Mouse (Mus musculus) cerebellum, postnatal 4 days (tissue): ENCODE data around the gene Ppm1n.

Experiments used
- DNase-seq, 2 experiments: peaks; one replicate each; pipeline ENCODE4 v3.0.0; 2022; ENCODE audit warnings: low spot score in 2 of 2, mixed read lengths in 1 of 2

The Ppm1n gene

DNA sequence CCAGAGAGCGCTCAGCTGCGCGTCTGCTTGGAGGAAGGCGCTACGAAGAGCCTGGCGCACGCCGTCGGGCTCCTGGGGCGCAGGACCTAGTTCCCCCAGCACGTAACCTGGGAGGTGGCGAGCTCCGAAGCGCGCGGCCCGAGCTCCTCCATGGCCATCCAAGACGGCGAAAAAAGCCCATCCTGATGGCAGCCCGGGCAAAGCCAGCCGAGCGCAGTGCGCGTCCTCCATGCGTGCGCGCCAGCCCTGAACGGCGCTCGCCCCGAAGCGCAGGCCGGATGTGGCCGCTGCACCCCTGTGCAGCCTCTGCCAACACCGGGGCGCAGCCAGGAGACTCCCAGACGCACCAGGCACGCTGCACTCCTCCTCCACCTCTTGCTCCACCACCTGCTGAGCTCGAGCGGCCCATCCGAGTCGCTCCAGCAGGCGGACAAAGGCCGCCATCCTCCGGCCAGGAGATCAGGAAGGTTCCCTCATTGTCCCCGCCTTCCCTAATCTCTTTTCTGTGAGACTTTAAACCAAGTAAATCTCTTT is at the start of gene Ppm1n:
TSS of gene Ppm1n (minus strand) at position 484 of the 534 bp plus-strand sequence.
- DNase-seq: no peak

DNA sequence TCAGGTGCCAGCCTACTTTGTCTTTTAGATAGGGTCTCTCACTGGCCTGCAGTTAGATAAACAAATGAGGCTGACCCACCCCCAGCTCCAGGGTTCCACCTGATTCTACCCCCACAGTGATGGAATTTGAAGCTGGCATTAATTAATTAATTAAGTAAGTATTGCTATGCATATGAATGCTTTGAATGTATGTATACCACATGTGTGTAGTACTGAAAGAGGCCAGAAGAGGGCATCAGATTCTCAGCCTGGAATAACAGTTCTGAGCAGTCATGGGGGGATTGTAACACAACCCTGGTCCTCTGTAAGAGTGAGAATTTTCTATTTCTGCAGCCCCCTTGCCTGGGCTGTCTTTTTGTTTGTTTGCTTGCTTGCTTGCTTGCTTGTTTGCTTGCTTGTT is 48.6 kb upstream of the Ppm1n start:
- DNase-seq: no peak

DNA sequence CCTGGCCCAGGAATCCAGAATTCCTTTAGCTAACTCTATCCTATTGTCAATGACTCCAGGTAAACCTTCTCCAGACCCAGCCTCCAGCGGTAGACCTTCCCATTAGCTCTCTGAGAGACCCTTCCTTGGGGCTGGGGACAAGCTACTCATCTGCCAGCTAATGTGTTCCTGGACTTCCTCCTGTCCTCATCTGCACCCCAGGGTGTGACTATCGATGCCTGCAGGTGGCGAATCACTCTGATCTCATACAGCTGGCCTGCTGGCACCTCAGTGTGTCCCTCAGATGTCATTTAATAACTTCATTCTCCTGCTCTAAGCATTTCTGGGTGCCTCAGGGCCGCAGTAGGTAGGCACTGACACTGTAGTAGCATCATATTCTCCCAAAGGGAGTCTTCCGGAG is 47.9 kb upstream of the Ppm1n start:
- DNase-seq: no peak

DNA sequence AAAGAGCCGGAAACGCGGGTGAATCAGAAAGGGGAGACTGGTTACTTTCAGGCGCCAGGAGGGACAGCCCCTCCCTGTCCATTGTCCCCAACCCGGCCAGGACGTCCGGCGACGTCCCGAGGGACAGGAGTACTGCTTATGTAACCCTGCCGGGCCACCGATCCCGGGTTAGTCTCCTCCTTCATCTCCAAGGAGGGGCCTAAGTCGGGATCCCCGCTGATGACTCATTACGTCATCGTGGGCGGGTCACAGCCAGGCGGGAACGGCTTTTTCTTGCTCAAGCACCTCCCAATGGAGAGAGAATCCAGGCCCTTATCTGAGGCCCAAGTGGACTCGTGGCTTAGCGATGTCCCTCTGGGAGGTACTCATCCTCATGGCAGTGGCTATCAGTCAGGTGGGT is 47.3 kb upstream of the Ppm1n start:
- peak in 1 of 2 experiments; percentile 64 for DNase-seq

DNA sequence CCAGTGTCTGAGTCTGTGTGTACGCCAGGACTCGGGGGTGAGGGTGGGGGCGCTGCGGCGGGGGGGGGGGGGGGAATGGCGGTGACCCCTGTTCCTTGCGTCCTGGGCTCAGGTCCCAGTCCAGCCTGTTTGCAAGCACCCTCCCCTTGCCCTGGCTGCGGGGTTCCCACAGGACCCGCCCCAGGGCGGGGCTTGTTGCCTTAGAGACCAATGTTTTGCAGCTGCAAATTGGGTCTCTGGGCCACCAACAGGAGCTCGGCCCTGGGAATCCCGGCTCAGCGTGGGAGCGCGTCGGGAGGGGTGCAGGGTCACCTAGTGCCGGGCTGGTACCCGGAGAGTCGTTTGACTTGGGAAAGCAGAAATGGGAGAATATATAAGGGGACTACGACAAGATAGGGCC is 46.5 kb upstream of the Ppm1n start:
- DNase-seq: peak in 1 of 2 experiments; percentile 50

DNA sequence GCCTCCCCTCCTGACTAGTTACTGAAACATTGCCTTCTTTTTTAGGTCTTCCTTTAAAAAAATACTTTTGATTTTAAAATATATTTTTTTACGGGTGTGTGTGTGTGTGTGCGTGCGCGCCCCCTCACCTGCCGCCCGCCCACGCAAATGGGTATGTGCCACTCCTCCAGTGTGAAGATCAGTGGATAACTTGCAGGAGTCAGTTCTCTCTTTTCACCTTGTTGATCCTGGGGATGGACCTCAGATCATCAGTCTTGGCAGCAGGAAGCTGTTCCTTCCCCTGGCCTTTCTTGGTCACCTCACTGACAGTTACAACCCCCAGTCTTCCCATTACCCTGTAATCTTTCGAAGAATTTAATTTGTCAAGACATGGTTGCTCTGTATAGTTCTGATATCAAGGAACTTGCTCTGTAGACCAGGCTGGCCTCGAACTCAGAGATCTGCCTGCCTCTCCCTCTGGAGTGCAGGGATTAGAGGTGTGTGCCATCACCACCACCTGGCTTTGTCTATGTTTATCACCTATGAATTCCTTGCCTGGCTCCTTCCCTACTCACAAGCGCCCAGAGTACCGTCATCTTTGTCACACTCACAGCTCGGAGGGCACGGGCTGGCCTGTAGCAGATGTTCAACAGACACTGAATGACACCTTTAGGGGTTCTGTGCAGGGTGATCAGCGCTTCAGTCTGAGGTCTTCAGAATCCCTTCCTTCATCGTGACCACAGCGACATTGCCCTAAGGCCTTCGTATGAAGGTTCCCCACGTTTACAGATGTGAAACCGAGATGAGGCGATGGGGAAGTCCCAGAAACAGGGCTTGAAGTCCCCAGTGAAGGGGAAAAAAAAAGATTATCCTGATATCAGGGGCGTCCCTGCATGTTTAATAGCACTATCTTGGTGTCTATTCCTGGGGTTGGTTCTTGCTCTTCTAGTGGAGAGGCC is 45.7 kb upstream of the Ppm1n start:
- DNase-seq: no peak

DNA sequence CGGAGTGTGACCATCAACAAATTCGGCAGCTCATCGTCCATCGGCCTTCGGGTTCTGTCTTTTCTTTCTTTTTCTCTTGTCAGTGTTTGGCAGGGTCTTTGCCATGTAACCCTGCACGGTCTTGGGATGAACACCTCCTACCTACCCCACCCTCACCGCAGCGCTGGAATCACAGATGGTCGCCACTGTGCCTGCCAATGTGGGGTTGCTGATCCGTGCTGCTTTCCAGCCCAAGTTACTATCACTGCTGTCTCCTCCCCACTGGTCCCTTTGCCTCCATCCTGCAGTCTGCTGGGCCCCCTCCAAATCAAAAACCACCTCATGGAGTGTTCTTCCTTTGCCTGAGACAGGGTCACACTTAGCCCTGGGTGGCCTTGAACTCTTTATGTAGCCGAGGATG is 44.4 kb upstream of the Ppm1n start:
- DNase-seq: no peak

DNA sequence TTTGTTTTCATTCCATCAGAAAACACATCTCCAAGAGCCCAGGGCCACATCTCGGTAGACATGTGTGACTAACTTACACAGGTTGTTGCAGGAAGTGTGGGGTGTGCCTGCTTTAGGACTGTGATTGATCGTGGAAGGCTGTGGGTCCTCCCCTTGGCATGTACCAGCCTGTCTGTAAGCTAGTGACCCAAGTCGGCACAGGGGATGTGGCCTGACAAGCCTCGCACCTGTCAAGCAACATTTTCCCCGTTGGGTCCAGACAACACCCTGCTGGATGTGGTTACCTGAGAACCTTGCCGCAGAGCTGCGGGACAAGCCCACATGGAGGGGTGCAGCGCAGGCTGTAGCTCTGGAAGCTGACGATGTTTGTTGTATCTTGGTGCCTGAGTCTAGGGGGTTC is 42.6 kb upstream of the Ppm1n start:
- no peak for DNase-seq

DNA sequence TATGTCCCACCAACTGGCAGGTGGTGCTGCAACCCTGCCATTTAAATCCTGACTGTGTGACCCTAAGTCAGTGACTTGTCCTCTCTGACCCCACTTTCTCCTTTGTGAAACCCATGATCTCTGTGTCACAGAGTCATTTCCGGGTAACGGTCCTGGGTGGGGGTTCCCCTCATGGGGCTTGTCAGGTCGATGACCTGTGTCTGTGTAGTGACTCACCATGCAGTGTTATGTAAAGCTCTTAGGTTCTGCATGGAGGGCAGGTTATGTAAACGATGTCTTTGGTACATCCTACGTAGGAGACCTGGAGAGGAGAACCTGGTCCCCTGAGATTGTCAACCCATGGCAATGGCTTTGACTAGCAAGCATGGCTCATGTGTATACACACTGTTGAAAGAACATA is 41.6 kb upstream of the Ppm1n start:
- no peak for DNase-seq

DNA sequence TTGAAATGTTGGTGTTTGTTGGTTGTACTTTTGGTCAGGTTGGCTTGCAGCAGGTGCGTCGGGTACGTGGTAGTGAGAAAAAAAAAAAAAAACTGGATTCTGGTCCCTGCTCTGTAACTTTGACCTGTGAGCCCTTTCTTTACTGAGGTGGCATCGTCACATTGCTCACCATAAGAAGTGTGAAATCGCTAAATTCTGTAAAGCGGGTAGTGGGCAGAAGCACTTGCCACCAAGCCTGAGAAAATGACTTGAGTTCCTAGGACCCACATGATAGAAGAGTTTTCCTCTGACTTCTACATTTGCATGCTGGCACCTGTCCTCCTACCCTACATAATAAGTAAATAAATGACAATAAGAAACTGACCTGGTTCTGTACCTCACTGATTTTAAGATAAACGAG is 40.8 kb upstream of the Ppm1n start:
- no peak for DNase-seq

DNA sequence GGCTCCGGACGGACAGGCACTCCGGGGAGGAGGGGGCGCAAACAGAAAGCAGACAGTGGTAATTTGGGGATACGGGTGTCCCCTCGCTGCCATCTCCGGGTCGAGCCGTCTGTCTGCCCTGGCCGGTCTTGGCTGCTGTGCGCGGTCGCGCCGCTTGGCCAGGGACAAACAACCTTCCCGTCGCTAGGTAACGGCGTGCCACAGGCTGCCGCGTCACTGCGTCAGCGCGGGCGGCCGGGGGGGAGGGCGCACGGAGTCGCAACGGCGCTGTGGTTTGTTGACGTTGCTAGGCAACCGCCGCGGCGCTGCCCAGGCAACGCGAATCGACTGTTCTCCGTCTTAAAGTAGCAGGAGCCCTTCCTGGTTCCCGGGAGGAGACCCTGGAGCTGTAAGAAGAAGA is 40.0 kb upstream of the Ppm1n start:
- DNase-seq: peak; percentile 85 to 94

DNA sequence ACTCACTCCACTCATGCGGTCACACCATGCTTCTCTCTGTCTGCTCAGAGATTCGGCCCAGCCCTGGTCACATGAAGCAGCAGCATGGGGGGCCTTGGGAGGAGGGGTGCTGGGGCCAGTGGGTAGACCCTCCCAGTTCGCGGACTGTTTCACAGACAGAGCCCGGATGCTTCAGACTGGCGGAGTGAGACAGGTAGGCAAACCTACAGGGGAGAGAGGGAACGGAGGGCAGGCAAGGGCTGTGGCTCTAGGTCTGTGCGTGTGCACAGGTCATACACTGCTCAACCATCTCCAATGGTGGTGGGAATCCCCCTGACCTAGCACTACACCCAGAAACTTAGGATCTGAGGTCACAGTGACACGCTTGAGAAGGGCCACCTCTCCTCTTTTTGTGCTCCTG is 39.6 kb upstream of the Ppm1n start:
- DNase-seq: no peak

DNA sequence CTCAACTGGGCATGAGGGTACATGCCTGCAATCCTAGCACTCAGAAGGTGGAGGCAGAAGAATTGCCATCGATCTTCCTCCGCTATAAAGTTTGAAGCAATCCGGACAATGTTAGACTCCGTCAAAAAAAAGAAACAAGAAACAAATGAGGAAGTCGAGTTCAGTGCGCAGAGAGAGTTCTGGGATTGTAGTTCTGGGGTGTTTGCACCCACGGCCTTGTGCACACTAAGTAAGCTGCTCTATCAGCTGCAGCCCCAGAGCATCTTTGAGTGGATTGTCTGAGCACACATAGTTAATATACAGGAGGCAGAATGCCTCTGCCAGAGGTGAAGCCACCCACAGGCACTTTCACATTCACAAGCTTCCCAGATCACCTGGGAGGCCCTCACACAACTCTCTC is 38.8 kb upstream of the Ppm1n start:
- no peak for DNase-seq

DNA sequence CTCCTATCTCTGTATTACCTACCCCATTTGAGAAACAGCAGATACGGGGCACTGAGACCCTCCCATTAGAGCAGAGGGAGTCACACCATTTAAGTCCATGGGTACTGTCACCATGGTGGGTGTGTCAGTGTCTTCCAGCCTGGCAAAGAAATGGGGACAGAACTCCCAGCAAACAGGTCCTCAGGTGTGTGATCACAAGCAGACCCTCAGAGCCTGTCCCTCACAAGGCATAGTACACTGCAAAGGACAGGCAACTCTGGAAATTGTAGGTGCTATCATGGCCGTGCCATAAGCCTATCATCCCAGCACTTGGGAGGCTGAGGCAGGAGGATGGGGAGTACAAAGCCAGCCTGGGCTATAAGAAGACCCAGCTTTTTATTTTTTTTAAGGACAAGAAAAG is 38.3 kb upstream of the Ppm1n start:
- DNase-seq: no peak

DNA sequence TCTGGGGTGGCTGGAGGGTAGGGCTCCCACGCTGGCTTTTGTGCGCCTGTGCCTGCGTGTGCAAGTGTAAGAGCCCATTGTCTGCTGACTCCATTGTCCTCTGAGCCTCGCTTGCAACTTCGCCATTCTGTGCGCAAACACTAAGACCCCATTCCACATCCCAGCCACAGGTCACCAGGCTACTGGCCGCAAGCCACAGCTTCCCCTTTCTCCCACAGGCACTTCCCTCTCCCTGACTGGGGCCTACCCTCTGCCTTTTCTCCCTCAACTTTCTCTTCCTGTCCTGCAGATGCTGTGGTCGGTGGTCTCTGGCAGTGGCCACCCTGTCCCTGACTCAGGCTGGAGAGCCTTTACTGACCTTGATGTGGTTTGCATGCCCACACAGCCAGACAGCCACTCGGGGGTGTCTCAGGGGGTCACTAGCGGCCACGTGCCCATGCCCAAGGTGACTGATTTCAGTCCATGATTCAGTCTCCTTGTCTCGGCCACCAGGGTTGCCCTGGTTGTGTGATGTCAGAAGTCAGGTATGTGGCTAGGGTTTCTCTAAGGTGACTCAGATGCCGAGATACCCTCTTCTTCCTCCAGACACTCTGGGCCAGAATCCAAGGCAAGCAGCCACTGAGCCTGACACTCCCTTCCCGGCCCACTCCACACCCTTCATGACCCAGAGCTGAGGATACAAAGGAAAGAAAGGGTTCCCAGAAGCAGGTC is 36.7 kb upstream of the Ppm1n start:
- no peak for DNase-seq

DNA sequence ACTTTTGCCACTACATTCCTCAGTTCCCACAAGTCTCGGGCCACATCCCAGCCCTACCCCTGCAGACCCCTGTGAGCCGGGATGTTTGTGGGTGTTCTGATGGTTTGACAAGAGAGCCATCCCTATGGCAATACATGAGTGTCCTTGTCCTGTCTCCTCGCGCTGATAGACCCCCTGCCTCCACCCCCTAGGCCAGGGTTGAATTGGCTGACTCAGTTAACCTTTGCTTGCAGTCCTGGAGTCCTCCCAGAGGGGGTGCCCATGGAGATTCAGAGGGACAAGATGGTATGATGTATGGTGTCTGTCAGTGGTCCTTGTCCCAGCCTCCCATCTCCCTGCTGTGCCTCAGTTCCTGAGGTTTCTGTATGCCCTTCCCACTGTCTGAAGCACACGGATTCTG is 34.2 kb upstream of the Ppm1n start:
- DNase-seq: no peak

DNA sequence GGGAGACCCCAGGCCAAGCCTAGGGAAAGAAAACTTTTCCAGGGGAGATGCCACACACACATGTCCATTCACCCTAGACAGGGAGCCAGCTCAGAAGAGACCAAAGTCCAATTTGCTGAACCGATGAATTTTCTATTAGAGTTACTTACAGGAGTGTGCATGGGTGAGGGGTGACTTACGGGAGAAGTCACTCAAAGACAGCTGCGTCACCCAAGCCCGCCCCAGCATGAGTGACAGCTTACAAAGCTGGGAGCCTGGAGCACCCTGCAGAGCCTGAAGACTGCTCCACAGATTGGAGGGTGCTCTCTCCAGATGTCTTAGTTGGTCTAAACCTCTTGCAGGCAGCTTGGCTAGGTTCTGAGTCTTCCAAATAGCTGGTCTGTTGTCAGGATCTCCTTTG is 32.1 kb upstream of the Ppm1n start:
- no peak for DNase-seq

DNA sequence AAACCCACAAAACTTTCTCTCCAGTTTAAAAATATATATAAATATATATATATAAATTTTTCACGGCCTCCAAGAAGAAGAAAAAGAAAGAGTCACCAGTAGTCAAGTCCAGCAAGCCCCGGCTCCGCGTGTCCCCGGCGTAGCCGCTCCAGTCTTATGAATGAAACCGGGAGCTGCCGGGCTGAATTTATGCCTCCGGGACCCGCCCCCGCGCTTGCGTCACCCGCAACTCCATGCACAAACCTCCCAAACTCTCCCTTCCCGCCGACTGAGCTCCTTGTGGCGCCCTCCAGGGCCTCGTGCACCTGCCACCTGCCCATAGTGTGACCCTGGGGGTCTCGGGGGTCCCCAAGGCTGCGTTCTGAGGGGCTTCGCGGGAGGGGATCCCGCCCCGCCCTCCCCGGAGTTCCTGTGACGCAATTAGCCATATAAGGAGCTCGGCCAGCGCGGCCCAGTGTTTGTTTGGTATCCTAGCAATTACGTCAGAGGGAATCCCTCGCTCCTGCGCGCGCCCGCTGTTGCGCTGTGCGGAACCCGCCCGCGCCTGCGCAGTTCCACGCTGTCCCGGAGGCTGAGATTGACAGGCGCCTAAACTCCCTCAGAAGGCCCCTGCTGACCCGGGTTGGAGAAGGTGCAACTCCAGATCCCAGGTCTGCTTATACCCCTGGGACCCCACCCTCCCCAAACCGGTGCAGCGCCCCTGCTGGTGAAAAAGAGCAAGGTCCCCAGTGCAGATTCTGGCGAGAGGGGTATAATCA is 30.2 kb upstream of the Ppm1n start, which contains the start of gene Fosb:
TSS of gene Fosb (minus strand) at position 168 of the 758 bp plus-strand sequence.
- DNase-seq: peak; percentile 88 to 95

DNA sequence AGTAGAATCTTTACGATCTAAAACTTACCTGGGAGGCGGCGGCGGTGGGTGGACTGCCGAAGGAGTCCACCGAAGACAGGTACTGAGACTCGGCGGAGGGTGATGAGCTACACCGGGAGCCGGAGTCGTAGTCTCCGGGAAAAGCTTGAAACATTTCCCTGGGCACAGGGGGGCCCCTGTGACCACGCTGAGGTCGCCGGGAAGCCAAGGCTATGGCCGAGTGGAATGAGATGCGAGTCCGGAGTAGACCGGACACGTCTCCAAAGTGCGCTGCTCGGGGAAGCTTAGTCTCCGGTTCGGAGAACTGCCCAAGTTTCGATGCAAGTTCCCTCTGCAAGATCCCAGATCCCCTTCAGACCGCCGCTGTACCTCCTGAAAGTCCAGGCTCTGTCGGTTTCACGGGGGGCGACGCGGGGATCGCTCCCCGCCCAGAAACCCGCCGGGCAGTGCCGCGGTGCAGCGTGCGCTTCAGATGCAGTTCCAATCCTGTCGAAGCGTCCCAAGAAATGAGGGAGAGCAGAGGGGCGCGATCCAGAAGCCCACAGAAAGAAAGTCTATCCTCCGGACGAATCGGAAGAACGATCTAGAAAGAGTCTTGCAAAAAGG is 29.5 kb upstream of the Ppm1n start:
- DNase-seq: no peak

DNA sequence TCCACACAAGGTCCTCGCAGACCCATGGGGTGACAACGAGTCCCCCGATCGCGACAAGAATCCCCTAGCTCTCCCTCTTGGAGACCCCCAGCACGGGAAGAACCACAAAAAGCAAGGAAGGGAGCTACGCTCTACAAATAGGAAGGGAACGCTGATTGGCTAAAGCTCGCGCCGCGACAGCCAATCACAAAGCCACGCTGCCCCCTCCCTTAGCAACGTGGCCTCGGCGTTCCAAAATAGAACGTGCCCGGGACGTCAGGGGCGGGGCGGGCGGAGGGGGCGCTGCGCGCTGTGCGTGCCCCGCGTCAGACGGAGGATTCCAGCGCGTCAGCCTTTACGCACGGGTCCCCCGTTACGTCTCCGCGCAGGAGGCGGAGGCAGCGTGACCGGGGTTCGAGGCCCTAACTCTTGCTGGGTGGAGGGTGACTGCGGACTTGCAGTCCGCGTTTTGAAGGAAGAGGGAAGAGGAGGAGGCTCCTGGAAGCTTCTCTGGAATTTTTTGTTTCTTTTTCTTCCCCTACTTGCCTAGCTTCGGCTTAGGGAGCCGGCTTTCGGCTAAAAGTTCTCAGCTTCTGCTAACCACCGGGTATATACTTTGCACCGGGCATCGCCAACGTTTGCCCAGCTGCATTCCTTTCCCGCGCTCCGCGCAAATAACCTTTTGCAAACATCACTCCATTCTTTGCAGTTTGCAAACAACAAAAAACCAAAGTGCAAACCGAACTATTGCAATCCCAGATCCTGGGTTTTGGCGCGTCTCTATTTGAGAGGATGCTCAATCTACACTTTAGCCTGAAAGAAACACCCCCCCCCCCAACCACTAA is 28.8 kb upstream of the Ppm1n start:
- peak; percentile 93 to 96 for DNase-seq
